Mouse (Mus musculus) heart, embryonic 16.5 days (tissue): Measurements from ENCODE around the gene Samhd1. TPM values are rescaled to one million over a fixed set of nuclear protein-coding genes. Genes with fewer than 3 reads are reported as not detected.

ENCODE experiments used
- ATAC-seq: fragments of 200-750 bp; cut with Nextera tagmentation; replicated peaks from 2 replicates; pipeline ENCODE4 v1.8.0; 2017; ENCODE audit warnings: moderate number of reproducible peaks; ENCODE audit not compliant: insufficient read depth, low FRiP score; ENCODE audit errors: extremely low read depth
- H3K27ac ChIP-seq: fragments of 300-500 bp; sonication (generic); 2 replicates; pipeline ENCODE4 v1.5.1; 2014; ENCODE audit warnings: mild to moderate bottlenecking, low read length, control low read depth, moderate library complexity
- H3K27me3 ChIP-seq: fragments of 300-500 bp; sonication (generic); 2 replicates; pipeline ENCODE4 v1.6.1; 2014; ENCODE audit warnings: low read length, mixed read lengths; ENCODE audit not compliant: control insufficient read depth, insufficient read depth
- H3K36me3 ChIP-seq: fragments of 300-500 bp; sonication (generic); 2 replicates; pipeline ENCODE4 v1.6.1; 2014; ENCODE audit not compliant: control insufficient read depth, insufficient read depth
- H3K4me1 ChIP-seq: fragments of 300-500 bp; sonication (generic); 2 replicates; pipeline ENCODE4 v1.6.1; 2014; ENCODE audit warnings: low read length, mixed read lengths; ENCODE audit not compliant: control insufficient read depth, insufficient read depth
- H3K4me2 ChIP-seq: fragments of 300-500 bp; sonication (generic); 2 replicates; pipeline ENCODE4 v1.6.1; 2014; ENCODE audit warnings: low read depth, mild to moderate bottlenecking, control low read depth, low read length
- H3K4me3 ChIP-seq: fragments of 300-500 bp; sonication (generic); 2 replicates; pipeline ENCODE4 v1.5.1; 2014; ENCODE audit warnings: mild to moderate bottlenecking, control low read depth, low read length
- H3K9ac ChIP-seq: fragments of 300-500 bp; sonication (generic); 2 replicates; pipeline ENCODE4 v1.6.1; 2014; ENCODE audit warnings: low read length, control low read depth
- H3K9me3 ChIP-seq: fragments of 300-500 bp; sonication (generic); replicated peaks from 2 replicates; pipeline ENCODE4 v1.6.1; 2016; ENCODE audit warnings: low read length; ENCODE audit not compliant: control insufficient read depth
- WGBS: fragments of 180-500 bp; shearing (Covaris S2); extraction: QIAGEN DNeasy Blood & Tissue Kit; methylation state at CpG from one replicate; pipeline ENCODE4 v1.1.7; 2014; 5-methylcytosine and 5-hydroxymethylcytosine counted together
- polyA plus RNA-seq: library from polyadenylated mRNA; unstranded; fragments of >200 nt; fragmentation: Nextera tagmentation; extraction: Ambion mirVana; gene quantifications from 2 replicates; pipeline ENCODE4 v1.2.1, GENCODE M21; 2015

Gene Samhd1
- polyA plus RNA-seq, 1 experiment from 2014 or later = 17.0 TPM

DNA sequence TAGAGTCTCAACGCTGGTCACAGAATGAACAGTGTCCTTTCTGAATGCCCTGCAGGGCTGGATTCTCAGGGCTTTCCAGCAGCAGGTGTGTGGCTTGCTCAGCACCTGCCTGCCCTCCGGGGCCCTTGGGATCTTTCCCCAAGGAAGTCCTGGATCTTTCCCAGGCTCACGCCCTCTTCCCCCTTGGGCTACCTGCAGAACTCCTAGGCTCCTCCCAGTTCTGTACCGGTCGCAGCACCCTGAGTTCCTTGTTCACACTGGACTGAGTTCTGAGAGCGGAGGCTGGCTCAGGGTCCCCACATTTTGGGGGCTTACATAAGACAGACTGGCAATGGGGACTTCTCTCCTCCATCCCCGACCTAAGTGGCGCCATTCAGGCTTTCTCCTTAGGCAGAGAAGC, 75.9 kb downstream of the Samhd1 start:
- Histone ChIP-seq H3K4me3 (no peak overlapping the region), H3K27me3 (no peaks in the 10 kb centered on the region), H3K27ac (peak overlapping the region; percentile 76), H3K36me3 (peaks cover 6% of the 10 kb centered on the region; the same call in 1 of the 2 replicates), H3K9ac (no peak overlapping the region; the same call in 1 of the 2 replicates), H3K4me1 (peaks cover 43% of the 10 kb centered on the region), H3K4me2 (no peak overlapping the region), H3K9me3 (no peaks in the 10 kb centered on the region)
- WGBS = 75% methylated on average over 8 of the region's 8 CpGs
- ATAC-seq = no peak

DNA sequence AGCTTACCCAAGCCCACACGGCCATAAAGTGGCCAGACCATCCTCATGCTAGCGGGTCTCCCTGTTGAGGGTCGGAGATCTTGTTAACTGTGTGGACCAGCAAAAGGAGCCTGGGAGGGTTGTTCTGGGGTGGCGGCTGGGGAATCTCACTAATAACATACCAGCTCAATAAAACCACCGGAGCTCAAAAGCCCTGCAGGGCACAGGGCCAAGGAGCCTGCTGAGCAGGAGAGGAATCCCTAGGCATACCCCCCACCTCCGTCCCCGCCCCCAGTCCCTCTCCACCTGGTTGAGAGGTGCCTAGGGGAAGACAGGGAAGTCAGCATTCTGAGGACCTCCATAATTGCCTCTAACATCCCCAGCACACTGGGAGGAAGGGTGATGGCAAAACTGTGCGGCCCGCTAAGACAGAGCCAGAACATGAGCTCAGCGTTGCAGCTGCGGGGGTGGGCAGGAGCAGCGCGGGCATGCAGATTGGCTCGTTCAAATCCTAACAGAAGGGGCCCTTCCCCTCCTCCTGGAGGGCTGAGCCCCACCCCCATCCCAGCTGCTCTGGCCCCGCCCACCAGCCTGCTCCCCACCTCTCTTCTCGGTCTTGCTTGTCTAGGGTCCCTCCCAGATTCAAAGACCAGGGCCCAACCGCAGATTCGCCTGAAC, 76.6 kb downstream of the Samhd1 start:
- no peaks in the 10 kb centered on the region for H3K27me3 ChIP-seq
- ATAC-seq = peak; percentile 56
- H3K4me2 ChIP-seq = peak overlapping the region; percentile 56
- no peaks in the 10 kb centered on the region for H3K9me3 ChIP-seq
- peak overlapping the region; percentile 63 for H3K9ac ChIP-seq
- peak overlapping the region; percentile 18; the same call in 1 of the 2 replicates for H3K4me3 ChIP-seq
- H3K36me3 ChIP-seq = peaks cover 6% of the 10 kb centered on the region
- peaks cover 38% of the 10 kb centered on the region for H3K4me1 ChIP-seq
- H3K27ac ChIP-seq = peak overlapping the region; percentile 76
- WGBS = 20% methylated on average over 18 of the region's 18 CpGs

DNA sequence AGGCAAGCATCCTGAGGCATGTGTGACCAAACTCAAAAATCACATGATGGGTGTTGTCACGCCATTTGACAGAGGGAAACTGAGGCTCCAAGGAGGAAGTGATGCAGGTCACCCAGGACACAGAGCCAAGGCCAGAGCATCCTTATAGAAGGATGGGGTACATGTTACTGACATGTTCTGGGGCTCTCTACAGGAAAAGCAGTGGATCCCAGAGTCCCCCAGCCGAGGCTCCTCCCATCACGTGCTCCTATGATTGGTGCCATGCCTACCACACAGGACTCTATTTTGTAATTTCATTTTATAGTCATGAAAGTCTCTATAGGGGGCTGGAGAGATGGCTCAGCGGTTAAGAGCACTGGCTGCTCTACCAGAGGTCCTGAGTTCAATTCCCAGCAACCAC, 77.3 kb downstream of the Samhd1 start:
- no peaks in the 10 kb centered on the region for H3K27me3 ChIP-seq

DNA sequence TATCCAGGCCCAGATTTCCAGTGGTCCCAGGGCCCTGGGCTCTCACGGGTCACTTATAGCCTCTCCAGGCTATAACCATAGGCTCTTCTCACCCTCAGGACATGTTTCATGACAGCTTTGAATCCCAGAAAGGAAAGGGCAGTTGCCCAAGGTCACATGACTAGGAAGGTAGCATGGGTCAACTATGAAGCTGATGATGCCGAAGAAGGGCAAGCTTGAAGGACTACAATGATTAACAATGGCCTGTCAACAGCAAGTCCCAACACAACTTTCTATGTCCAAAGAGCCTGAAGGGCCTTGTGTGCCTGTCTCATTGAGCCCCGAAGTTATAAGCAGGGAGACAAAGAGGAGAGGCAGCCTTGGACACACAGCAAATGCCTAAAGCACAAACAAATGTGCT, 77.9 kb downstream of the Samhd1 start:
- no peak for ATAC-seq
- H3K4me3 ChIP-seq = no peak overlapping the region
- no peaks in the 10 kb centered on the region for H3K9me3 ChIP-seq
- H3K27ac ChIP-seq = no peak overlapping the region
- H3K4me2 ChIP-seq = no peak overlapping the region
- H3K4me1 ChIP-seq = peaks cover 41% of the 10 kb centered on the region
- peaks cover 16% of the 10 kb centered on the region for H3K36me3 ChIP-seq
- WGBS = 71% methylated on average over 3 of the region's 3 CpGs
- no peaks in the 10 kb centered on the region for H3K27me3 ChIP-seq
- no peak overlapping the region for H3K9ac ChIP-seq

More for the DNA sequence above, 77.3 kb downstream of the Samhd1 start:
- Histone ChIP-seq H3K4me1 (peaks cover 36% of the 10 kb centered on the region), H3K4me3 (no peak overlapping the region), H3K9ac (no peak overlapping the region), H3K27ac (no peak overlapping the region), H3K4me2 (no peak overlapping the region), H3K9me3 (no peaks in the 10 kb centered on the region), H3K36me3 (peaks cover 13% of the 10 kb centered on the region)
- WGBS = 86% methylated on average over 4 of the region's 4 CpGs
- no peak for ATAC-seq

DNA sequence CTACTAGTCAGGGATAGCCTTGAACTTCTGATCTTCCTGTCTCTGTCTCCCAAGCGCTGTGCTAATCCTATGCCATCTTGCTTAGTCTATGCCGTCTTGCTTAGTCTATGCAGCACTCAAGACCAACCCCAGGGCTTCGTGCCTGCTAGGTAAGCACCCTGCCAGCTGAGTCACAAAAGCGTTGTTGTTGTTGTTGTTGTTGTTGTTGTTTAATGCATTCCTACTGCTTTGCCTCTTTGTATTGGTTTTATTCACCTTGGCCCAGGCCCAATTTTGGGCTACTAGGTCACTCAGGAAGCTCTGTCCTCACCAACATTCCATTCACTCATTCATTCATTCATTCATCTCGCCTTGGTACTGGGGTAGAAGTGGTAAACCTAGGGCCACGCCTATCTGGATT, 79.3 kb downstream of the Samhd1 start:
- no peak for ATAC-seq
- Histone ChIP-seq H3K4me3 (no peak overlapping the region), H3K9ac (no peak overlapping the region), H3K27ac (peak overlapping the region; percentile 88), H3K9me3 (no peaks in the 10 kb centered on the region), H3K27me3 (no peaks in the 10 kb centered on the region), H3K4me1 (peaks cover 45% of the 10 kb centered on the region), H3K36me3 (peaks cover 16% of the 10 kb centered on the region), H3K4me2 (no peak overlapping the region)
- 90% methylated on average over 6 of the region's 6 CpGs for WGBS

DNA sequence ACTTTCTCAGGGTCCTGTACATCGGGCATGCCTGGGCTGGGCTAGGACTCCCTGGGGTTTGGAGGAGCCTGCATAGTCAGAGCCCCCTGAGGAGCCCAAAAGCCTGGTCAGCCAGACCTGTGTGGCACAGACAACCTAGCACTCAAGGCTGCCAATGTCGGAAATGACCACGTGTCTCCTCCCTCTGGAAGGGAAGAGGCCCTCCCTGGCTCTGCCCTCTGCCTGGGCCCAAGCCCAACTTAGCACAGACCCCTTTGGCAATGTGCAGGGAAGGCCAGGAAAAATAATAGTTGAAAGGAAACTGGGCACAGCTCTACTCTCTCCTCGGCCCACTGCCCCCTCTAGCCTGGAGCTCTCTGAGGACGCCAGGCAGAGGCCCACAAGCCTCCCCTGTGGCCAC, 80.2 kb downstream of the Samhd1 start:
- Histone ChIP-seq H3K27ac (peak overlapping the region; percentile 88), H3K9ac (peak overlapping the region; percentile 59), H3K36me3 (peaks cover 16% of the 10 kb centered on the region), H3K4me1 (peaks cover 45% of the 10 kb centered on the region), H3K4me3 (no peak overlapping the region), H3K27me3 (no peaks in the 10 kb centered on the region), H3K9me3 (no peaks in the 10 kb centered on the region), H3K4me2 (no peak overlapping the region)
- peak; percentile 63 for ATAC-seq
- WGBS = 36% methylated on average over 5 of the region's 5 CpGs

DNA sequence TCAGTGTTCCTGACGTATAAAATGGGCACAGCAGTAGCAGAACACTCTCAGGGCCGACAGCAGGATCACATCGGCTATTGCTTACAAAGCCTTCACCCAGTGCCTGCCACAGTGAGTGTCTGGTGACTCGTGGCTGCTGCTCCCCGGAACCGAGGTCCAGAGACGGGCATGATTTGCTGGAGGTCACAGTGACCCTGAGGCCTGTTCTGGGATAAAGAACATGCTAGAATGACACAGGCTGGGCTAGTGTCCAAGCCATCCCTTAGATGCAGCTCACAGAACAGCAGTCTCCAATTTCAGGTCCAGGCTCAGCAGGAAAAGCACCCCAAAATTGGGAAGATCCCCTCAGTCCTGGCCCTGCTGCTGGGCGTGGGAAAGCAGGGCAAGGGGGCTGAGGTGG, 80.8 kb downstream of the Samhd1 start:
- Histone ChIP-seq H3K4me2 (no peak overlapping the region), H3K27me3 (no peaks in the 10 kb centered on the region), H3K36me3 (peaks cover 15% of the 10 kb centered on the region), H3K4me3 (no peak overlapping the region), H3K9ac (peak overlapping the region; percentile 59), H3K27ac (peak overlapping the region; percentile 88), H3K9me3 (no peaks in the 10 kb centered on the region), H3K4me1 (peaks cover 47% of the 10 kb centered on the region)
- 0 out of 2 replicates have a peak, but pooled peaks have one; percentile 4 for ATAC-seq
- 53% methylated on average over 8 of the region's 8 CpGs for WGBS

DNA sequence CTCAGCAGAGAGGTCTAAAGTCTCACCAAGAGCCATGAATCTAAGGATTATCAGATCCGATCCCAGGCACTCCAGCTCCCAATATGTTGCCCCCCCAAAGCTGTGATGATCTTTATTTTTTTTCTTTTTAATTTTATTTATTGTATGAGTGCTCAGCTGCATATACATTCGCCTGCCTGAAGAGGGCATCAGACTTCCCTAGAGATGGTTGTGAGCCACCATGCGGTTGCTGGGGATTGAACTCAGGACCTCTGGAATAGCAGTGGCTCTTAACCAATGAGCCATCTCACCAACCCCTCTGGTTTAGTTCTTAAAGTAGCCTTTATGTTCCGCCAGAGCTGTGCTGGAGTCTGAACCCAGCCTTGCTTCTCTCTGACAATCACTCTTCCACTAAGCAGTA, 81.3 kb downstream of the Samhd1 start:
- H3K9ac ChIP-seq = no peak overlapping the region
- 80% methylated on average over 4 of the region's 4 CpGs for WGBS
- H3K4me1 ChIP-seq = peaks cover 45% of the 10 kb centered on the region
- H3K27me3 ChIP-seq = no peaks in the 10 kb centered on the region
- no peak for ATAC-seq
- H3K36me3 ChIP-seq = peaks cover 16% of the 10 kb centered on the region
- H3K9me3 ChIP-seq = no peaks in the 10 kb centered on the region
- peak overlapping the region; percentile 88 for H3K27ac ChIP-seq
- H3K4me2 ChIP-seq = no peak overlapping the region
- H3K4me3 ChIP-seq = no peak overlapping the region

DNA sequence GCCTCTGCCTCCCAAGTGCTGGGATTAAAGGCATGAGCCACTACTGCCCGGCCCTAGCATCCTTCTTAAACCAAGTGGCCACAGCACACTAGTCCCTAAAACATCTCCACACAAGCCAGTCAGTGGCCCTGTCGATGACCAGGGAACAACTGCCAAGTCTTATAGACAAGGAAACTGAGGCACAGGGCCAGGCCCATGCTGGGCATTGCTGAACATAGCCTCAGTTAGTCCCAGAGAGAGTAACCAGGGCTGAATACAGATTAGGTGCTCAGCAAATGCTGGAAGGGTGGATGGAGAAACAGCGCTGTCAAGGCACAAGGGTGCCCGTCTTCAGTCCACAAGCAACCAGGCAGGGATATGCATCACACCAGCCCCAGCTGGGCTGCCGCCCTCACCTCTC, 81.9 kb downstream of the Samhd1 start:
- no peak for ATAC-seq
- H3K9me3 ChIP-seq = no peaks in the 10 kb centered on the region
- H3K27ac ChIP-seq = no peak overlapping the region
- no peak overlapping the region for H3K4me2 ChIP-seq
- no peak overlapping the region for H3K4me3 ChIP-seq
- no peaks in the 10 kb centered on the region for H3K27me3 ChIP-seq
- WGBS = 98% methylated on average over 5 of the region's 5 CpGs
- peaks cover 41% of the 10 kb centered on the region for H3K4me1 ChIP-seq
- no peak overlapping the region for H3K9ac ChIP-seq
- H3K36me3 ChIP-seq = peaks cover 17% of the 10 kb centered on the region
